Mouse (Mus musculus): Measurements from ENCODE around the gene 3300002I08Rik. TPM values are rescaled to one million over a fixed set of nuclear protein-coding genes. Genes with fewer than 3 reads are reported as not detected.

The 3300002I08Rik gene
- 1 to 10 TPM; 3.8 to 4.2 TPM for total RNA-seq (2023)

GRCm38 (mm10) chr2:150362113-150362877, at the start of gene 3300002I08Rik:
Gene 3300002I08Rik (minus strand): TSS chr2:150362765.

GRCm38 (mm10) chr2:150323402-150323801, 39.2 kb downstream of the 3300002I08Rik start, which contains the start of gene Gm10130:
Gene Gm10130 (plus strand): TSS chr2:150323702.

Other genes starting within 250 kb of the 3300002I08Rik start
- 10 to 100 TPM; 15.7 to 16.2 TPM for gene Zfp120, start 226.1 kb downstream of the 3300002I08Rik start, total RNA-seq (2023)
- gene Gm10770, start 183.1 kb downstream of the 3300002I08Rik start, total RNA-seq (2023): not detected
- gene Gm14139, start 181.0 kb downstream of the 3300002I08Rik start, total RNA-seq (2023): not detected
- 1 to 10 TPM; 4.3 to 5.5 TPM for gene Zfp937, start 144.7 kb downstream of the 3300002I08Rik start, total RNA-seq (2023)
- gene Gm21994, start 107.2 kb downstream of the 3300002I08Rik start, total RNA-seq (2023): 10 to 100 TPM; 16.7 to 16.8 TPM
- under 1 TPM in 1 of 2 experiments, not detected in 1; 0.18 TPM for gene Gm14124, start 105.2 kb downstream of the 3300002I08Rik start, total RNA-seq (2023)
- 10 to 100 TPM in 1 of 2 experiments, 1 to 10 TPM in 1; 8.8 to 10.4 TPM for gene Gm10130, start 39.1 kb downstream of the 3300002I08Rik start, total RNA-seq (2023)
- gene Zfp442, start 88.7 kb upstream of the 3300002I08Rik start, total RNA-seq (2023): 1 to 10 TPM; 2.1 to 3.3 TPM
- under 1 TPM in 1 of 2 experiments, not detected in 1; 0.36 TPM for gene Zfp345, start 122.3 kb upstream of the 3300002I08Rik start, total RNA-seq (2023)
- 1 to 10 TPM; 1.1 to 1.7 TPM for gene Cst7, start 207.7 kb upstream of the 3300002I08Rik start, total RNA-seq (2023)
- gene Apmap, start 245.8 kb upstream of the 3300002I08Rik start, total RNA-seq (2023): 10 to 100 TPM; 27.0 to 28.8 TPM